In genomic region chr11:62587034-62587433, GRCm38 (mm10) we compare ENCODE assay signal across 22 mouse cellular contexts.
"Had no signal": no experiment of that assay in that cellular context is flagged by ENCODE, and none has a peak within 500 bp of the region (broad histone marks: within the 10 kb centered on the region; RNA-seq: fewer than 3 reads in every experiment).

No protein-coding gene starts in this region.

- H3K27me3 ChIP-seq: heart, embryonic 12.5 days; hindbrain, embryonic 12.5 days; intestine, embryonic 15.5 days; limb, embryonic 12.5 days; liver, embryonic 13.5 days had no signal

- H3K27ac ChIP-seq: gastrocnemius, adult 2 months; heart, embryonic 10.5 days; hindbrain, embryonic 10.5 days; hindbrain, embryonic 12.5 days; hindbrain, embryonic 14.5 days; intestine, embryonic 15.5 days; layer of hippocampus, adult 2 months; left cerebral cortex, adult 2 months; limb, embryonic 10.5 days; limb, embryonic 12.5 days; liver, embryonic 13.5 days had no signal

- DNase-seq: gastrocnemius, adult 2 months; gastrocnemius, postnatal 10 days; gastrocnemius, postnatal 25 days; heart, postnatal 10 days; heart, postnatal 4 days; kidney, adult 18-20 months; kidney, adult 8-10 months; kidney, postnatal 10 days; kidney, postnatal 25 days; kidney, postnatal 4 days; liver; liver, embryonic 13.5 days had no signal

- H3K4me3 ChIP-seq: gastrocnemius, adult 2 months; heart, embryonic 10.5 days; heart, embryonic 12.5 days; hindbrain, embryonic 10.5 days; hindbrain, embryonic 12.5 days; intestine, embryonic 15.5 days; layer of hippocampus, adult 2 months; left cerebral cortex, adult 2 months; limb, embryonic 10.5 days; limb, embryonic 12.5 days; liver, embryonic 13.5 days had no signal

- H3K9ac ChIP-seq: heart, embryonic 12.5 days; hindbrain, embryonic 12.5 days; hindbrain, embryonic 14.5 days; intestine, embryonic 15.5 days; limb, embryonic 12.5 days; liver, embryonic 13.5 days had no signal

- H3K36me3 ChIP-seq: heart, embryonic 10.5 days; heart, embryonic 12.5 days; intestine, embryonic 15.5 days; limb, embryonic 10.5 days; limb, embryonic 12.5 days had no signal

- H3K4me1 ChIP-seq: hindbrain, embryonic 12.5 days; intestine, embryonic 15.5 days had no signal
